Comparison of ENCODE assay signal across 9 mouse cellular contexts in the genomic region with DNA sequence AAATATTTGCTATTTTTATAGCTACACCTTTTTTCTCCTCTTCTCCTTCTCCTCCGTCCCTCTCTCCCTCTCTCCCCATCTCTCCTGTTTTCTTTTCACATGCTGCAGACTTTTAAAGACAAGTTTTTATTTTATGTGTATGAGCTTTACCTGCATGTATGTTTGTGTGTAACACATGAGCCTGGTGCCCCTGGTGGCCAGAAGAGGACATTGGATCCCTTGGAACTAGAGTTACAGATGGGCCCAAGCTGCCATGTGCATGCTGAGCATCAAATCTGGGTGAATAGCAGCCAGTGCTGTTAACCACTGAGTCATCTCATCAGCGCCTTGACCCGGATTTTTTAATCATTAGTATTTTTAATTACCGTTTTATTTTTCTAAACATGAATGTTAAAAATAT. TPM values are rescaled to one million over a fixed set of nuclear protein-coding genes. Genes with fewer than 3 reads are reported as not detected.
A peak's percentile ranks its signal among the peaks of the same experiment; 100 is the strongest.
DNase-seq lines count a peak whose midpoint lies in the region; ATAC-seq and TF ChIP-seq lines count a peak whose summit lies in the region.
"Had no signal": no experiment of that assay in that cellular context is flagged by ENCODE, and none has a peak within 500 bp of the region (broad histone marks: within the 10 kb centered on the region; RNA-seq: fewer than 3 reads in every experiment).

No protein-coding gene starts in this region.

- no peak overlapping the region for H3K9ac ChIP-seq in forebrain, postnatal 0 days
- H3K9ac ChIP-seq in forebrain, embryonic 13.5 days = no peak overlapping the region

- H3K4me1 ChIP-seq in forebrain, postnatal 0 days (ENCODE audit: insufficient read depth) = no peaks in the 10 kb centered on the region
- no peaks in the 10 kb centered on the region; the same call in 1 of the 2 replicates for H3K4me1 ChIP-seq in forebrain, embryonic 13.5 days

- no peak overlapping the region for H3K27ac ChIP-seq in forebrain, postnatal 0 days (ENCODE audit: low read depth, low read length)
- H3K27ac ChIP-seq in forebrain, embryonic 13.5 days = no peak overlapping the region

- no peak for ATAC-seq in forebrain, postnatal 0 days
- no peak for ATAC-seq in forebrain, embryonic 13.5 days
- 0 out of 2 replicates have a peak, but pooled peaks have one; percentile 60 for ATAC-seq in erythroblast, adult 5-6 weeks (replicated peaks; ENCODE audit: low FRiP score, poor library complexity, severe bottlenecking)

- peak; percentile 63 for TF ChIP-seq CTCF in forebrain, postnatal 0 days (IDR thresholded peaks at IDR 0.05; ENCODE audit: low read depth)

- no peak overlapping the region for H3K4me2 ChIP-seq in forebrain, postnatal 0 days (ENCODE audit: low read depth)
- no peak overlapping the region for H3K4me2 ChIP-seq in forebrain, embryonic 13.5 days

- no peaks in the 10 kb centered on the region for H3K36me3 ChIP-seq in forebrain, postnatal 0 days (ENCODE audit: insufficient read depth)
- H3K36me3 ChIP-seq in forebrain, embryonic 13.5 days (ENCODE audit: poor library complexity, severe bottlenecking) = no peaks in the 10 kb centered on the region

- peak; percentile 20 for DNase-seq in forebrain, postnatal 0 days
- peak; percentile 13 for DNase-seq in right cerebral cortex, postnatal 14 days
- no peak for DNase-seq in right cerebral cortex, postnatal 36 days (ENCODE audit: low spot score in 2 of 2)
- peak; percentile 67 for DNase-seq in thymus, postnatal 0 days (ENCODE audit: low spot score)
- DNase-seq in gastrocnemius, adult 8-10 months (ENCODE audit: low spot score in 2 of 2) = no peak
- no peak for DNase-seq in layer of hippocampus, adult 9-10 months (ENCODE audit: low spot score)

- H3K4me3 ChIP-seq in forebrain, postnatal 0 days (ENCODE audit: low read depth, low read length) = no peak overlapping the region
- H3K4me3 ChIP-seq in forebrain, embryonic 13.5 days = no peak overlapping the region

- no peaks in the 10 kb centered on the region for H3K9me3 ChIP-seq in forebrain, postnatal 0 days (ENCODE audit: low read length)
- H3K9me3 ChIP-seq in forebrain, embryonic 13.5 days (replicated peaks) = no peaks in the 10 kb centered on the region

- 0 out of 2 replicates have a peak, but pooled peaks cover 4% of the 10 kb centered on the region for H3K27me3 ChIP-seq in forebrain, postnatal 0 days (ENCODE audit: insufficient read depth, low read length)
- H3K27me3 ChIP-seq in forebrain, embryonic 13.5 days = no peaks in the 10 kb centered on the region

- WGBS in forebrain, postnatal 0 days = 68% methylated on average over 4 of the region's 4 CpGs
- WGBS in forebrain, embryonic 13.5 days = 73% methylated on average over 4 of the region's 4 CpGs

RNA-seq across cellular contexts. Expression of gene Armc3, which starts 42.9 kb away (rescaled TPM):
- total RNA-seq in forebrain, postnatal 0 days (2014; rRNA removed) = 2.1 and 2.4 TPM in 2 replicates
- polyA plus RNA-seq in forebrain, postnatal 0 days (2015; fragmentation: Nextera tagmentation; extraction: Ambion mirVana) = 1.4 and 1.5 TPM in 2 replicates
- 0.87 and 1.5 TPM in 2 replicates for polyA plus RNA-seq in forebrain, embryonic 13.5 days (2015; fragmentation: Nextera tagmentation; extraction: Ambion mirVana)
- total RNA-seq in erythroblast, adult 5-6 weeks (2015; ENCODE audit: low replicate concordance) = not detected in 2 replicates
- total RNA-seq in erythroblast, adult 5-6 weeks (2017; ENCODE audit: low replicate concordance) = not detected in 2 replicates
- 0.53 and 0.57 TPM in 2 replicates for polyA plus RNA-seq in thymus, postnatal 0 days (2015; fragmentation: Nextera tagmentation; extraction: Ambion mirVana)
- total RNA-seq in gastrocnemius, adult 8-10 months (2022) = not detected
- total RNA-seq: heart, postnatal 36 days had no signal

Comparison
In these comparisons a context has a peak if more than half of its experiments do, and no peak if none do; other contexts are left out.
1. DNase-seq: peak in forebrain, postnatal 0 days (single experiment), right cerebral cortex, postnatal 14 days (single experiment) and thymus, postnatal 0 days (single experiment); none in right cerebral cortex, postnatal 36 days (0 of 2), gastrocnemius, adult 8-10 months (0 of 2) and layer of hippocampus, adult 9-10 months (single experiment).